Mouse (Mus musculus) lung, adult 2 months (tissue): ENCODE results near the gene 1700092M07Rik.

ENCODE experiments used
- CTCF ChIP-seq: fragments of 200-500 bp; IDR thresholded peaks from 2 replicates; pipeline ENCODE4 v1.5.1; 2011; ENCODE audit warnings: mild to moderate bottlenecking, low read length, control low read depth; ENCODE audit not compliant: insufficient read depth
- POLR2A ChIP-seq: fragments of 200-500 bp; IDR thresholded peaks from 2 replicates; pipeline ENCODE4 v1.6.1; 2011; ENCODE audit warnings: low read depth, mild to moderate bottlenecking, control low read depth, low read length, borderline replicate concordance; ENCODE audit errors: extremely low read depth

DNA sequence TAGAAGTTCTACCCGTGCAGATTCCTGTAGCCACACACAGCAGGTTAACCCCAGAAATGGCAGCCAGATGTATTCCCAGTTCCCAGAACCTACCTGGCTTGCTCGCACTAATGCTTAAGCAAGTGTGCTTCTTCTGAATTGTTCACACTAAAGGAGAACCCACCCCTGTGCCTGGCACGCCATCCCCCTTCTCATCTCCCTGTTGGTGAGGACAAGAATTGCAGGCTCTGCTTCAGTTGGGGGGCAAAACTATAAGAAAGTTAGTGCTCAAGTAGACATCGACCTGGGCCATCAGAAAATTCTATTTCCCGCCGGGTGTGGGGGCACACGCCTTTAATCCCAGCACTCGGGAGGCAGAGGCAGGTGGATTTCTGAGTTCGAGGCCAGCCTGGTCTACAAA is 40.9 kb upstream of the 1700092M07Rik start:
- TF ChIP-seq CTCF (no peak), POLR2A (no peak)
